Mouse (Mus musculus) retina, embryonic 14.5 days (tissue): Measurements from ENCODE around the gene Spin1.
"Not testable (repeated sequence)": the region's sequence is repeated elsewhere in the genome, so short reads cannot be mapped to it uniquely, and the experiment has no call there.

Source experiments
- DNase-seq: peaks from one replicate; pipeline ENCODE4 v3.0.0-alpha.2; 2015; ENCODE audit warnings: low spot score

Gene Spin1

DNA sequence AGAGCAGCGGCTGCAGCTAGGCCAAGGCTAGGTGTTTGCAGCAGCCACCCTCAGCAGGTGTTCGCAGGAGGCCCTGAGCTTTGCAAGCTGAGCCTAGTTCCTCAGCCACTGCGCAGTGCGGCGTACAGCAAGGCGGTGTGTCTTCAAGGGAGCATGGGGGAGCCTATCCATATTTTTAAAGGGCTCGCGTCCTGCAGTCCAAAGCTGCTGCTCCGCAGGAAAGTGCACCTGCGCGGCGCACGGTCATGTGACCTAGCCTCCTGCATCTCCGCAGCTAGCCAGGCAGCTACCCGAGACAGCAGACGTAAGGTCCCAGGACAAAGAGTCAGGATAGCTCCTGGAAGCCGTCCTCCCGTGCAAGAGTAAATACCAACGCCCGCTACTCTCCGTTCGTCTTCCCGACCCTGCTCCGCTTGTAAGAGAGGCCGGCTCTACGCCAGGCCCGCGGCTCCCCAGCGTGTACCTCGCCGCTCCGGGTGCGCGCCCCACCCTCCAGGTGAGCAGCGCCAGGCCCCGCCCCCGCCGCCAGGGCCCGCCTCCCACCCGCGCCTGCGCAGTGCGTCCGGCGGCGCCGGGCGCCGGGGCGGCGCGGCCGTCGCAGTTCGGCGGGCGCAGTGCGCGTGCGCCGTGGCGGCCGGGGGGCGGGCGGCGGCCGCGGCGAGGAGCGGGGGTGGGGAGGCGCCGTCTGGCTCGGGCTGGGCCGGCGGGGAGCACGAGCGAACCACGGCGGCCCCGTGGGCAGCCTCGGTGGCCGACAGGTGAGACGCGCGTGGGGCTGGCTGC lies at the start of gene Spin1:
Gene Spin1 (plus strand): TSS at position 648 of the 783 bp plus-strand sequence.
- peak; percentile 81 for DNase-seq

DNA sequence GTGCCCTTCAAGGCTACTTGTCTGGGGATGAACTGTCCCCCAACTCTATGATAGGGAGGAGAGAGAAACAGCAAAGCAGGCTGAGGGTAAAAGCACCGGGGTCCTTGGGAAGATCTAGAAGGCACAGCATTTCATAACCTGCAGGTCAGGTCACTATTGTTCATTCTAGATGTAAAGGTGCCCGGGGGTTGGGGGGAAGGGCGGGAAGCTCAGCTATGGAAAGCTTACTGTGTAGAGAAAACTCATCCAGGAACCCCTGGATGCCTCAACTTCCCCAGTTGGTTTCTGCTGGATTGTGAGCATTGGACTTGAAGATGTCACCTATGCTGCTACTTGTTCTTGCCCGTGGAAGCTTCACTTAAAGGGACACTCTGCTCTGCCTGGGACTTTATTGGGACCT lies 49.7 kb upstream of the Spin1 start:
- DNase-seq = no peak

DNA sequence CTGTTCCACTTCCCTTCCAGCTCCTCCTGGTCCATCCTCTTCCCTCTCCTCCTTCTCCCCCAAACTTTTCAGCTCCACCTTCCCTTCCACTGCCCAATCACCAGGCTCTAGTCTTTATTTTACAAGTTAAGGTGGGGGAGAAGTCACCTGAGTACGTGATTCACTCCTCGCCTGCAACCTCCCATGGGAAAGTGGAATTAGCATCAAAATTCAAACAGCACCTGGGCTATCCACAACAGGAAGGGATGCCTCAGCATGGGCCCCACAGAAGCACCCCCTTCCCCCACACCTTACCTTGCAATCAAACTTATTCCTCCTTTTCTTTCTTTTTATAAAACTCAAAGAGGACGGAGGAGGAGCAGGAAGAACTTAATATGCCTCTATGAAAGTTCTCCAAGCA lies 48.3 kb upstream of the Spin1 start:
- DNase-seq = no peak

DNA sequence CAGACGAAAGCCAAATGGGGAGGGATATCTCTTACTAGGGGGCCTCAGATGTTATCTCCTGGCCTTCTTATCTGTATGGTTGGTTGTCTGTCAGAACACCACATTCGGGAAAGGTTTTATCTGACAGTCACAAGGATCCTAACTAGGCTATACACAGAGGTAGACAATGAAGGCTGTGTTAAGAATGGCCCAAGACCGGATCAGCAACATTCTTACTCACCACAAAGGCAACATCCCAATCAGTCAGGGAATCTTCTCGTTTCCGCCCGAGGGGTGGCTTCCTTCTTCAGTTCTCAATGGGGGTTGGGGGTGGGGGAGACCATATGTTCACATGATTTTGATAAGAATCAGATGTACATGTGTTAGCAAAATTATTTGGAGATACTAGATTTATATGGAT lies 37.7 kb upstream of the Spin1 start:
- no peak for DNase-seq

DNA sequence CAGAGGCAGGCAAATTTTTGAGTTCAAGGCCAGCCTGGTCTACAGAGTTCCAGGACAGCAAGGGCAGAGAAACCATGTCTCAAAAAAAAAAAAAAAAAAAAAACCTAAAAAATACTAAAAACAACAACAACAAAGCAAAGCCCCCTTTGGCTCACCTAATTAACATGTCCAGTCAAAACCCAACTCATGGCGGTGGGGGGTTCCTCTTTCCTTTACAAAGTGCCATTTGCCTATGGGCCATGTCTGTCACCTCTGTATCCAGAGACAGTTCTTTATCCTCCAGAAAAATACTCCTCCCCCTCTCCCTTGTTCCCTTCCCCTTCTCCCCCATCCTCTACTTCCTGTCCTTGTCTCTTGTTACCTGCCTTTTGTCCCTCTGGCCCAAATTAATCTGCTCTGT lies 37.0 kb upstream of the Spin1 start:
- no peak for DNase-seq

DNA sequence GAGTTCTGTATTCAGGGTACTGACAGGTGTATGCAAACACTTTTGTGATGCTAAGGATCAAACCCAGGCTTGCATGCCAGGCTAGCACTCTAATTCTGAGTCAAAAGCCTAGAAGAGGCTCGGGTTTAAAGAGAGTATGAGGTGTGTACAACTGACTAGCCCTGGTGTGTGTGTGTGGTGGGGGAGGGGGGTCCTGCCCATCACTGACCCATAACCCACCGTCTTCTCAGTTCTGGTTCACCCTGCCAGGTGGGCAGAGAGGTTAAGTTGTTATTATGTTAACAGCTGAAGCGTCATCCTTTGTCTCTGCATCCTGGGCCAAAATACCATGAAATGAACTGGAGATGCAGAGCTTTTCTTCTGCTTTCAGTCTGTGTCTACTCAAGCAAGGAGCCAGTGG lies 36.3 kb upstream of the Spin1 start:
- no peak for DNase-seq

DNA sequence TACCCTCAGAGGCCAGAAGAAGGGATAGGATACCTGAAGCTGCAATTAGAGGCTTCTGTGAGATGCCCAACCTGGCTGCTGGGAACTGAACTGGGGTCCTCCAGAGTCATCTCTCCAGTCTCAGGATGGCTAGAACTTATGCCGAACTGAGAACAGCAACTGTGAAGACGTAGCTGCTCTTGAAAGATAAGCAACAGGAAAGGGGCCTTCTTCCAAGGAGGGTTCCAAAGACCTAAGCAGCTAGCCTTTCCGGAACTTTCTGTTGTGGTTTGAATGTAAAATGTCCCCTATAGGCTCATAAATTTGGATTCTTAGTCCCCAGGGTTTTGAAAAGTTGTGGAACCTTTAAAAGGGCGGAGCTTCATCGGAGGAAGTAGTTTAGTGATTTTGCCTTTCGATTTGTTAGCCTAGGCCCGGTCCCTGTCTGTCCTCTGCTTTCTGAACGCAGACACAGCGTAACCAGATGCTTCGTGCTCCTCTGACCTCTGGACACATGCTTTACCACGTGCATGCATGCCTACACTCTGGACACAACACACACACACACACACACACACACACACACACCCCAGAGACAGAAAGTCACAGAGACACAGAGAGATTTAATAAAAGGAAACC lies 29.5 kb upstream of the Spin1 start:
- DNase-seq = no peak

DNA sequence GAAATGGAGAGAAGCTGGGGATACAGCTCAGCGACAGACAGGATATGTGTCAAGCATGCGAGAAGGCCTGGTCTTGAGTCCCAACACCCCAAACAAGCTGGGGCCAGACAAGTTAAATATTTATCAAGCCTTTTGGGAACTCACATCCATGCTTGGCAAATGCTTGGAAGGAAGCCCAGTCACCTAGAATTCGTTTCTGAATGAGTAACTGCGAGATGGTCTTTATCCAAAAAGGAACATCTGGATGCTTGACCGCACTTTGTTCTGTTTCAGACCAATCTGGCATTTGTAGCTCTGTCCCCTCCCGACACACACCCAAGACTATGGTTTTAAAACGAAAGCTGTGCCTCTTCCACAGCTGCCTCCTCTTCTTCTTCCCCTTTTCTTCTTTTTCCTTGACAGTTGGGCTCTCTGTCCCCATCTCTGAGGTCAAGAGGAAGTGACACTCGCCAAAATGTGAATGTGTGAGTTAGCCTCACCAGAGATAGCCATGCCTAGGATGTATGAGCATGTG lies 28.9 kb upstream of the Spin1 start:
- DNase-seq = no peak

DNA sequence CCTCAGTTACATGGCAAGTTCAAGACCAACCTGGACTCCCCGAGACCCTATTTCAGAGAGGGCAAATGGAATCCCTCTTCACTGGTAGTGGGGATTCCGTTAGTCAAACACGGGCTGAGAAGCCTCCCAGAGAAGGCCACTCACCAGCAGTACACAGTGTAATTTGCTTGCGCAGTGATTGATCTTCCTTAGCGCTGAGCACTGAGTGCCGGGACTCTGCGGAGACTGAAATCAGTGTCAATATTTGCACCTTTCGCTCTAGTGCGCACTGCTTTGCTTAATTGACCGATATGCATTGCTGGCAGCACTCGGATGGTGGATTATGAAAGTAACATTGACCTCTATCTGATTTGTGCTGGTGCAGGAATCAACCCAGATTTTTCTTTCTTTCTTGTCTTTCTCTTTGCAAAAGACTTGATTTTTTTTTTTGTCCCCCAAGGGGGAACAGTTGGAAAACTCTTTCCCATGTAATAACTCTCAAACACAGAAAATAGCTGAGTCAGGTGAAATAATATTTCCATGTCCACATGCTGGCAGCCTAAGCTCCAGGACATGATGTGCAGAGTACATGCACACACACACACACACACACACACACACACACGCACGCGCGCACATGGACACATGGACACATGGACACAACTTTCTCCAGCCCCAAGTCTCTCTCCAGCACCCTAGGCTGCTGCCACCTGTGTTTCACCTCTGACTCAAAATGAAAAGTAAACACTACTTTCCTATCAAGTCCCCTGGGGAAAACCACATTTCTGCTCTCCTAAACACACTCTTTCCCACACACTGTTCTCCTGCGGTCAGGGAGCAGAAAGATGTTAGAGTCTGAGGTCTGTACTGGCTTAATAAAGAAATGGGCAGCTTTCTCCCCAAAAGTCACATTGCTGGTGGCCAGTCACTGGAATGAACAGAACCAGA lies 27.5 kb upstream of the Spin1 start:
- DNase-seq = no peak

DNA sequence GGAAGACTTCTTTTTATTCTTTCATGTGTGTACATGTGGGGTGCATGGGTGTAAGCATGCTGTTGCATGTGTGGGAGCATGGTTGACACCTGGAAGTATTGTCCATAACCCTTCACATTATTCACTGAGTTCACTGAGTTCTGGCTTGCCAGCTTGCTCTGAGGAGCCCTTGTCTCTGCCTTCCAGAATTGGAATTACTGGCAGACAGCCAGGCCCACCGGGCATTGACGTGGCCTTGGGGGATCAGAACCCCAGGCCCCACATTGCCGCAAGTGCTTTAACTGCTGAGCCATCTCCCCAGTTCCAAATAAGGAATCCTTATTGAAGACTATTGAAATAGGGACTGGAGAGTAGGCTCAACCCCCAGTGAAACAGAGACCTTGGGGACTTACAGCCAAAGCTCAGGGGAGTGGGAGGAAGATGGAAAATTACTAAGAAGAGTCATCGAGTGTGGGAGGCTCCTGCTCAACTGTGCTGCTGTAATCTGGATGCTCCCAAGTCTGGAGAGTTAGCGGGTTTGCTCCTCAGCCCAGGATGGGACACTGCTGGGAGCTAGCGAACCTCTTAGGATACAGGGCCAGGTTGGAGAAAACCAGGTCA lies 26.5 kb upstream of the Spin1 start:
- no peak for DNase-seq

DNA sequence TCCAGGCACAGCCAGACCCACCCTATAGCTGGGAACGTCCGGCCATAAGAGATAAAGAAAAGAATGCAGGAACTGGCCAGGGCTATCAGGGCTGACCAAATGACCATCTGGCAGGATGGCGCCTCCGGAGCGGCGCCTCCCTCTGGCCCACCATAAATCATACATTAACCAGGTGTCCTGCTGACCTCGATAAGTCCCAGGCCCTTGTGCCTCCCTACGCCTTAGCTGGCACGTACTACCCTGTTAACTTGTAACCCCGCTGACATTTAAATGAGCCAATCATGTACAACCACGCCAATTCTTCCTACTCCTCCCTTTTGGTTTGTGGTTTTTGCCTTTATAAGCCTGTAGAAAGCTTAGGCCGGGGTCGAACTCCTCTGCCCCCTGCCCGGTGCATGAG lies 24.5 kb upstream of the Spin1 start:
- DNase-seq = not testable (repeated sequence)

DNA sequence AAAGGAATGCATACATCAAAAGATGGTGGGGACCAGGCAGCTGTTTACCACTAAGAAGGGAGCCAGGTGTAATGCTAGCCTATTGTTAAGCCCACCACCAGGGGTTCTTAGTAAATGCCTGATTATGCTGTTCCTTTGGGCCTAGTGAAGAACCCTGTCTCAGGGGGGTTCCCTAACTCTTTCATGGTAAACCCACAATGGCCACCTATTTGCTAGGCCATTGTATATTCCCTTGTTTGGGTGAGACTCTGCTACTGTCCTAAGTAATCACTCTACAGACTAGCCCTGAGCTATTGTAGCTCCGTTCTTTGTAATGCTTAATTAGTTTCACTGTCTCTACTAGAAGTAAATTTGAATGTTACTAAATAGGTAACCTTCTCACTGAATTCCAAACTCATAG lies 22.1 kb upstream of the Spin1 start:
- not testable (repeated sequence) for DNase-seq

DNA sequence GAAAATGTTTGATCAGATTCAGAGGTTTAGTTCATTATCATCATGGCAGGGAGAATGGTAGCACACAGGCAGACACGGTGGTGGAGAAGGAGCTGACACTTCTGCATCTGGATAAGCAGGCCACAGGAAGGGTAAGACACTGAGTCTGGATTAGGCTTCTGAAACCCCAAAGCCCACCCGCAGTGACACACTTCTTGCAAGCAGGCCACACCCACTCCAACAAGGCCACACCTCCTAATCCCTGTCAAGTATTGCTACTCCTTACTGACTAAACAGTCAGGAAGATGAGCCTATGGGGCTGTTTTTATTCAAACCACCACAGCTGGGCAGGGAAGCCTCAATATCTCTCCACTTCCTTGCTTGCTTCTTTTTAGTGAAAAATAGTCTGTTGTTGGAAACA lies 19.9 kb upstream of the Spin1 start:
- no peak for DNase-seq

DNA sequence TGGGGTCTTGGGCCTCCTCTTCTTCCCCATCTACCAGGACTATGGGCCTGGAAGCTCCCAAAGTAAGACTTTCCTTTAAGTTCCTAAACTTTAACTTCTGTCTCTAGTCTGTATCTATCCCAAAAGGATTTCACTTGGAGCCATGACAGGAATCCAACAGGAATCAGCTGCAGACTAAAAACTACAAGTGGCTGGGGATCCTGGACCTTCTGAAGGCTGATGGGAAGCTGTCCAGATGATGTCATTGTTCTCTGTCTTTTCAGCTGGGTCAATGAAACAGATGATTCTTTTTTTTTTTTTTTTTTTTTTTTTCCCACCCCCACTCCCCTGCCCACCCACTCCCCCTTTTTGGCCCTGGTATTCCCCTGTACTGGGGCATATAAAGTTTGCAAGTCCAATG lies 16.4 kb upstream of the Spin1 start:
- DNase-seq = no peak

DNA sequence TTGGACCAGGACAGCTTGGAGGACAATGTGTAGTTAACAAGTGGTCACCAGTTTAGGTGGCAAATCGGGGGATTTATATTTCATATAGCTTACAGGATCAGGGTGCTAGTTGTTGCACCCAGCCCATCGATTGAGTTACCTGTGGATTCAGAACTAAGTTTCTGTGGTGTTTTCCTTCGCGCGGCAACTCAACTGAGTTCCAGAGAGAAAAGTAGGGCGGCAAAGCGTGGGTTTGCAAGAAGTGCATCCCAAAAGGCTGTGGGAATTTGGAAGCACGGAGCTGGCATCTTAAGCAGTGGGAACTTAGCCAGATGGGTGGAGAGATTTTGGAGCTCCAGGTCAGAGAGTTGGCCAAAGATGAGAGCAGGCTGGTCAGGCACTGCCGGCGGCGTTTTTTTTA lies 14.7 kb upstream of the Spin1 start:
- no peak for DNase-seq

DNA sequence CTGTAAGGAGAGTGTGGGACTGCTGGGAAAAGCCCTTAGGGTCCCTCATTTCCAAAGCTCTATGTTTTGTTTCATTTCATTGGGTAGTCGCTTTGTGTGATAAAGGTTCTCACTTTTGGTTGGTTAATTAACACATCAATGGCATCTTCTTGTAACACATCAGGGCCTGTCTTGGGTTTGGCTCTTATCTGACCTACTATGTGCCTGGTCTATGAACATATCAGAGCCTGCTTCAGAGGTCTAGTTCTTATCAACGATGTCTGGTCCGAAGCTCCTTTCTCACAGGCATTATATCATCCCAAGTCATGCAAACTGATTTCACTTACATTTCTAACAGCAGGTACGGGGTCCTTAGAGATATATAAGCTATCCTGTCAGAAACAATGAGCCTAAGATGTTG lies 13.4 kb upstream of the Spin1 start:
- DNase-seq = no peak

DNA sequence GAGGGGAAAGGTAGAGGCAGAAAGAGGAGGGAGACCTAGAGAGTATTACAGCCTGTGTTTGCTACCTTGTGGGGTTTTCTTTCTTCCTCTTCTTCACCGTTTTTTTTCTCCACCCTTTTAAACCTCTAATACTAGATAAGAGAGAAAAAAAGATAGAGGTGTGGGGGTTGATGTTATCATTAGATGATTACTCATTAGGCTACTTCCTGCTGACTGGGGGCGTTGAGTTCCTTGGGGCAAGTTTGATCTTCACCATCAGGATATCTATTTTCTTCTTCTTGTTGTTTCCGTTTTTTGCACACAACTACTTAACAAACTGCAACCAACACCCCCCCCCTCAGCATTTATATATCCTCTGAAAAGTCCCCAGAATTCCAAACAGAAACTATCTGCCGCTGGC lies 12.5 kb upstream of the Spin1 start:
- DNase-seq = no peak

DNA sequence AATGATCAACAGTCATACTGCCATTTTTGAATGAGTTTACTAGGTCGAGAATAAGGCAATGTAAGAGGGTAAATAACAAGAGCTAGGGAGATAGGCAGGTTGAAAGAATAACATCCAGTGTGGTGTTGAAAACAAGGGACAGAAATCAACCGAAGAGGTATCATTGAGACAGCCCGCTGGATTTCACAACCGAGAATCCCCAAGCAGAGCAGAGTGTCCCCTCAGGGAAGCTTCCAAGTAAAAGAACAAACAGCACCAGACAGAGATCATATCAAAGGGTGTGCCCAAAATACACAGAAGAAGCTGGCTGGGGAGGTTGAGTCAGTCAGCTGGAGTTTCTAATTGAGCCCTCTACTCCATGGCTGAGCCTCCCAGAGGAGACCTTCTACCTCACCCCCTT lies 11.6 kb upstream of the Spin1 start:
- no peak for DNase-seq

DNA sequence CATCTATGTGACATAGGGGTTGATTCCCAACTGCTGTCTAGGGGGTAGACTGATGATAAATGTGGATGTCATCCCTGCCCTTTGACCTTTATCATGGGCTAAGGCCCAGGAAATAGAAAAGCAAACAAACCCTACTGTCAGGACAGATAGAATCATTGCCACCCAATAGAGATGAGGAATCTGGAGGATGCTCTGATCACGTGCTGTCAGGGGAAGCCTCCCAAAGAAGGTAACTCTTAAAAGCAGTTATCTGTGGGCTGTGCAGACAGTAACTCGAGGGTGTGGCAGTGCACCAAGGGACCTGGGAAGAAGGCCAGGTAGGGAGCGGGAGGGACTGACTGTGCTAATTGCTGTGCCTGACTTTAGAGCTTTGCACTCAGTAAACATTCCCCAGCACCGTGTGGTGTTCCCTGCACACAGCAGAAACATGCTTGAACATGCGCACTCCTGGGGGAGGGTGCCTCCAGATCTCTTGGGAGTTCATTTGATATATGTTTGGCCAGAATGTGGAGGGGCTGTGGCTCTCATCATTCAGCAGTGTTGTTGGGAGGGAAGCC lies 10.5 kb upstream of the Spin1 start:
- no peak for DNase-seq

DNA sequence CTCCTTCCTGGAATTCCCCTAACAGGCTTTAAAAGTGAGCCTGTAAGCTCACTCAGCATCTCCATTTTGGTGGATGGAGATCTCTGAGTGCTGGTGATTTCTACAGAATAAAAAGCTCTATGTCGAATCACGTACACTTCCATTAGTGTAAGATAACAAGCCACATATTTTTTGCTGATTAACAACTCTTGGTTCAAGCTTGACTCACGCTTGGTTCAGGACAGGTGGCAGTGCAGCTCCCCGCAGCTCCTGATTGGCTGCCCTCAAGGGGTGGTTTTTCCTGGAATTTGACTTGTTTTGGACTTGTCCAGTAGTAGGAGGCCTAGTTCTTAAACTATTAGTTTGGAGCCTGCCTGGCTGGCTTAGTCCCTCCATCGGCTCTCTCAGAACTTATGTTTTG lies 7.2 kb upstream of the Spin1 start:
- no peak for DNase-seq

DNA sequence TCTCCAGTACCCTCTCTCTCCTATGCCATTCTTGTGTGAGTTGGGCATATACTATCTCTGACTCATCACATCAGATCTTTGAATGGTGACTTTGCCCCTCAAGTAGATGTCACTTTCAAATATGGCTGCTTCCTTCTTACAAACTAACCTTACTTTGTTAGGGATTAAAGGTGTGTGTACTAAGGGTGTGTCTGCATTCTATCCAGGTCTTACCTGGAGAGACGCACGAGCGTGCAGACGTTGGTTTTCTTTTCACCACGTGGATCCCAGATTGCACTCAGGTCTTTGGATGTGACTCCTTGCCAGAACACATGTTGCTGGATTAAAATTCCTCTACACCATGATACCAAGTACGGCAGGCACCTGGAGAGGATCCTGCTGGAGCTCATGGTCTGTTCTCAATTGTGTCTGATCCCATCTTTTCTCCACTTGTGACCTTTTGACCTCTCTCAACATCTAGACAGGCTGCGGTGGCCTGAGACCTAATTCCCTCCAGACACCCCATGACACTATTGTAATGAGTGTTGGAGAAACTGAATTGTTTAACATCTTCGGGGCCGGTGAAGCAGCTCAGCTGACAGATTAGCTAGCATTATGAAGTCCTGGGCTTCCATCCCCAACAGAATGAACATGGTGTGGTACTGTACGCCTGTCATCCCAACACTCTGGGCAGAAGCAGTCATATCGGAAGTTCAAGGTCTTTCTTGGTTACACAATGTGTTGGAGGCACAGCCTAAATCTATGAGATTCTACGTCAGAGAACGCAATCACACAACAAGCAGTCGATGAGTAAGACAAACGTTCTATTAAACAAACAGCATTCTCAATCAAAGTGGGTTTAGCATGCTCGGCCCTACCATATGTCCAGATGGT lies 6.1 kb upstream of the Spin1 start:
- DNase-seq = no peak
